Mouse (Mus musculus) neural tube, embryonic 11.5 days (tissue): ENCODE data around the gene Chrna3. TPM values are rescaled to one million over a fixed set of nuclear protein-coding genes. Genes with fewer than 3 reads are reported as not detected.

ENCODE experiments used
- ATAC-seq: fragments of 200-750 bp; cut with Nextera tagmentation; 2 replicates; pipeline ENCODE4 v1.8.0; 2017; ENCODE audit warnings: moderate number of reproducible peaks, mild to moderate bottlenecking, moderate TSS enrichment, moderate library complexity; ENCODE audit not compliant: insufficient read depth, low FRiP score, low TSS enrichment
- DNase-seq: peaks from one replicate; pipeline ENCODE4 v3.0.0-alpha.2; 2015; ENCODE audit warnings: low spot score
- H3K27ac ChIP-seq: fragments of 300-500 bp; sonication (generic); 2 replicates; pipeline ENCODE4 v1.5.1; 2014; ENCODE audit warnings: low read depth, mild to moderate bottlenecking, low read length
- H3K27me3 ChIP-seq: fragments of 300-500 bp; sonication (generic); 2 replicates; pipeline ENCODE4 v1.6.1; 2014; ENCODE audit warnings: mild to moderate bottlenecking, low read length, mixed read lengths; ENCODE audit not compliant: control insufficient read depth, insufficient read depth
- H3K36me3 ChIP-seq: fragments of 300-500 bp; sonication (generic); 2 replicates; pipeline ENCODE4 v1.6.1; 2014; ENCODE audit warnings: mild to moderate bottlenecking, low read length, moderate library complexity, mixed read lengths; ENCODE audit not compliant: control insufficient read depth, insufficient read depth
- H3K4me1 ChIP-seq: fragments of 300-500 bp; sonication (generic); 2 replicates; pipeline ENCODE4 v1.6.1; 2014; ENCODE audit warnings: low read length, mixed read lengths; ENCODE audit not compliant: control insufficient read depth, insufficient read depth
- H3K4me2 ChIP-seq: fragments of 300-500 bp; sonication (generic); 2 replicates; pipeline ENCODE4 v1.6.1; 2014; ENCODE audit warnings: low read depth, mild to moderate bottlenecking, moderate library complexity
- H3K4me3 ChIP-seq: fragments of 300-500 bp; sonication (generic); 2 replicates; pipeline ENCODE4 v1.5.1; 2014; ENCODE audit warnings: low read depth, low read length
- H3K9ac ChIP-seq: fragments of 300-500 bp; sonication (generic); 2 replicates; pipeline ENCODE4 v1.6.1; 2014; ENCODE audit warnings: mild to moderate bottlenecking, low read length
- H3K9me3 ChIP-seq: fragments of 300-500 bp; sonication (generic); 2 replicates; pipeline ENCODE4 v1.6.1; 2016; ENCODE audit warnings: low read length; ENCODE audit not compliant: control insufficient read depth
- WGBS: fragments of 180-500 bp; shearing (Covaris S2); extraction: QIAGEN DNeasy Blood & Tissue Kit; methylation state at CpG from one replicate; pipeline ENCODE4 v1.1.7; 2014; 5-methylcytosine and 5-hydroxymethylcytosine counted together
- polyA plus RNA-seq: library from polyadenylated mRNA; unstranded; fragments of >200 nt; fragmentation: Nextera tagmentation; extraction: Ambion mirVana; gene quantifications from 2 replicates; pipeline ENCODE4 v1.2.1, GENCODE M21; 2014

Chrna3 gene
- polyA plus RNA-seq, 1 experiment from 2014 or later, result 37.5 TPM

GRCm38 (mm10) chr9:55045001-55045400 lies 18.6 kb upstream of the Chrna3 start:
- Histone ChIP-seq H3K36me3 (no peaks in the 10 kb centered on the region), H3K4me2 (no peak overlapping the region), H3K9me3 (no peaks in the 10 kb centered on the region), H3K27me3 (no peaks in the 10 kb centered on the region), H3K9ac (no peak overlapping the region), H3K27ac (no peak overlapping the region), H3K4me1 (0 out of 2 replicates have a peak, but pooled peaks cover 7% of the 10 kb centered on the region), H3K4me3 (no peak overlapping the region)
- no peak for ATAC-seq
- no peak for DNase-seq
- 89% methylated on average over 2 of the region's 2 CpGs for WGBS

- DNase-seq (peak; percentile 65), ATAC-seq (peak; percentile 43; the same call in 1 of the 2 replicates)
- Histone ChIP-seq H3K4me2 (peak overlapping the region; percentile 10; the same call in 1 of the 2 replicates), H3K27me3 (no peaks in the 10 kb centered on the region), H3K4me1 (0 out of 2 replicates have a peak, but pooled peaks cover 5% of the 10 kb centered on the region), H3K4me3 (no peak overlapping the region), H3K27ac (no peak overlapping the region), H3K36me3 (no peaks in the 10 kb centered on the region), H3K9ac (no peak overlapping the region), H3K9me3 (no peaks in the 10 kb centered on the region)
- 3% methylated on average over 8 of the region's 8 CpGs for WGBS
Measured at GRCm38 (mm10) chr9:55043688-55044087, 17.3 kb upstream of the Chrna3 start.

GRCm38 (mm10) chr9:55041389-55041788 lies 15.0 kb upstream of the Chrna3 start:
- 50% methylated on average over 2 of the region's 2 CpGs for WGBS
- Histone ChIP-seq H3K27me3 (no peaks in the 10 kb centered on the region), H3K9ac (no peak overlapping the region), H3K4me1 (no peaks in the 10 kb centered on the region), H3K4me3 (no peak overlapping the region), H3K27ac (no peak overlapping the region), H3K4me2 (no peak overlapping the region), H3K9me3 (no peaks in the 10 kb centered on the region), H3K36me3 (no peaks in the 10 kb centered on the region)
- DNase-seq (no peak), ATAC-seq (no peak)

GRCm38 (mm10) chr9:55039983-55040382 lies 13.6 kb upstream of the Chrna3 start:
- Histone ChIP-seq H3K4me3 (no peak overlapping the region), H3K27ac (no peak overlapping the region), H3K9ac (no peak overlapping the region), H3K9me3 (no peaks in the 10 kb centered on the region), H3K4me1 (no peaks in the 10 kb centered on the region), H3K36me3 (no peaks in the 10 kb centered on the region), H3K27me3 (no peaks in the 10 kb centered on the region), H3K4me2 (no peak overlapping the region)
- ATAC-seq (no peak), DNase-seq (no peak)
- 74% methylated on average over 5 of the region's 5 CpGs for WGBS

- WGBS, result 86% methylated on average over 8 of the region's 8 CpGs
- Histone ChIP-seq H3K27me3 (no peaks in the 10 kb centered on the region), H3K36me3 (no peaks in the 10 kb centered on the region), H3K27ac (no peak overlapping the region), H3K9ac (no peak overlapping the region), H3K9me3 (no peaks in the 10 kb centered on the region), H3K4me1 (no peaks in the 10 kb centered on the region), H3K4me3 (no peak overlapping the region), H3K4me2 (no peak overlapping the region)
- no peak for ATAC-seq
- DNase-seq, result no peak
Measured at GRCm38 (mm10) chr9:55038948-55039347, 12.6 kb upstream of the Chrna3 start.

- no peak overlapping the region for H3K4me3 ChIP-seq
- DNase-seq (no peak), ATAC-seq (no peak)
- H3K4me2 ChIP-seq, result no peak overlapping the region
- 63% methylated on average over 6 of the region's 6 CpGs for WGBS
- no peak overlapping the region for H3K27ac ChIP-seq
- no peaks in the 10 kb centered on the region for H3K9me3 ChIP-seq
- H3K9ac ChIP-seq, result no peak overlapping the region
- no peaks in the 10 kb centered on the region for H3K4me1 ChIP-seq
- peaks cover 4% of the 10 kb centered on the region for H3K27me3 ChIP-seq
- H3K36me3 ChIP-seq, result no peaks in the 10 kb centered on the region
Measured at GRCm38 (mm10) chr9:55031435-55032167, 5.2 kb upstream of the Chrna3 start.

GRCm38 (mm10) chr9:55025534-55026274 lies 658 bp downstream of the Chrna3 start:
- ATAC-seq (peak; percentile 70), DNase-seq (peak; percentile 44)

GRCm38 (mm10) chr9:55023902-55024583 lies 2.3 kb downstream of the Chrna3 start:
- Histone ChIP-seq H3K27ac (no peak overlapping the region), H3K9me3 (no peaks in the 10 kb centered on the region), H3K4me3 (no peak overlapping the region), H3K4me1 (0 out of 2 replicates have a peak, but pooled peaks cover 3% of the 10 kb centered on the region), H3K36me3 (no peaks in the 10 kb centered on the region), H3K4me2 (no peak overlapping the region), H3K9ac (no peak overlapping the region), H3K27me3 (peaks cover 25% of the 10 kb centered on the region)
- peak; percentile 84 for DNase-seq
- WGBS, result 43% methylated on average over 13 of the region's 13 CpGs
- no peak for ATAC-seq

More at GRCm38 (mm10) chr9:55025534-55026274, 658 bp downstream of the Chrna3 start:
- H3K9ac ChIP-seq, result peak overlapping the region; percentile 78
- 0 out of 2 replicates have a peak, but pooled peaks cover 3% of the 10 kb centered on the region for H3K4me1 ChIP-seq
- no peaks in the 10 kb centered on the region for H3K36me3 ChIP-seq
- H3K27ac ChIP-seq, result peak overlapping the region; percentile 34
- WGBS, result 7% methylated on average over 38 of the region's 38 CpGs
- H3K4me3 ChIP-seq, result peak overlapping the region; percentile 51
- no peaks in the 10 kb centered on the region for H3K9me3 ChIP-seq
- H3K4me2 ChIP-seq, result peak overlapping the region; percentile 68
- H3K27me3 ChIP-seq, result peaks cover 25% of the 10 kb centered on the region
